Comparison of ENCODE assay signal across 16 mouse cellular contexts in the genomic region with DNA sequence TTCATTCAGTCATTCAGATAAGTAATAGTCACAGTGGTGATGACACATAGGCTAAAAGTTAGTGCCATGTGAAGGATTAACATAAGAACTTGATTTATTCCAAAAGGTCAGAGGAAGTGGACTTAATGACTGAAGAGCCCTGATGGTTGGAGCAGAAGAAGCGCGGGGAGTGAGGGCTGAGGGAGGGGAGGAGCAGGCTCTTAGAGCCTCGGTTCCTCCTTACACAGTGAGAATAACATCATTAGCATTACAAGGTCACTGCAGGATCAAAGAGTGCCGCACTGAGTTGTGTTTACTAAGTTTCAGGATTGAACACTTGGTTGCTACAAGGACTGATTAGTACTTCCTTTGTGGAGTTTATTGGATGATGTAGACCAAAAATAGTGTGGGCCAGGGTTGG. TPM values are rescaled to one million over a fixed set of nuclear protein-coding genes. Genes with fewer than 3 reads are reported as not detected.
"Had no signal": no experiment of that assay in that cellular context is flagged by ENCODE, and none has a peak within 500 bp of the region (broad histone marks: within the 10 kb centered on the region; RNA-seq: fewer than 3 reads in every experiment).

No protein-coding gene starts in this region.

- H3K27me3 ChIP-seq: limb, embryonic 15.5 days; liver, embryonic 12.5 days; megakaryocyte, embryonic 14.5 days; midbrain, embryonic 15.5 days; neural tube, embryonic 12.5 days had no signal

- H3K4me3 ChIP-seq: limb, embryonic 15.5 days; liver, embryonic 12.5 days; megakaryocyte, embryonic 14.5 days; midbrain, embryonic 15.5 days; neural tube, embryonic 12.5 days had no signal

- H3K36me3 ChIP-seq: limb, embryonic 15.5 days; liver, embryonic 12.5 days; midbrain, embryonic 15.5 days; neural tube, embryonic 12.5 days had no signal

- H3K9ac ChIP-seq: limb, embryonic 15.5 days; liver, embryonic 12.5 days; lung, embryonic 14.5 days; midbrain, embryonic 15.5 days; neural tube, embryonic 12.5 days had no signal

- H3K27ac ChIP-seq: limb, embryonic 15.5 days; liver, embryonic 12.5 days; macrophage; midbrain, embryonic 15.5 days; neural tube, embryonic 12.5 days; stomach, postnatal 0 days had no signal

- DNase-seq: kidney, postnatal 25 days; layer of hippocampus, adult 9-11 months; layer of hippocampus, postnatal 36 days; lung, embryonic 14.5 days; lung, postnatal 10 days; thymus, postnatal 4 days had no signal

- H3K4me2 ChIP-seq: limb, embryonic 15.5 days; liver, embryonic 12.5 days; lung, embryonic 14.5 days; midbrain, embryonic 11.5 days; midbrain, embryonic 15.5 days; neural tube, embryonic 12.5 days had no signal

- H3K9me3 ChIP-seq: limb, embryonic 15.5 days; liver, embryonic 12.5 days; midbrain, embryonic 15.5 days; neural tube, embryonic 12.5 days had no signal

- H3K4me1 ChIP-seq: limb, embryonic 15.5 days; megakaryocyte, embryonic 14.5 days; midbrain, embryonic 15.5 days; neural tube, embryonic 12.5 days had no signal

- ATAC-seq: liver, embryonic 12.5 days; midbrain, embryonic 15.5 days had no signal

RNA-seq across cellular contexts. Expression of gene Ccdc170, which starts 10.6 kb away (rescaled TPM):
- polyA plus RNA-seq: limb, embryonic 11.5 days; liver, embryonic 16.5 days; macrophage; stomach, postnatal 0 days had no signal
